Mouse (Mus musculus) CH12F3 (cell line): ENCODE measurements at regions not wholly inside any gene's neighbourhood (a gene's known extent, or its start where the extent isn't known, plus 50 kb on each side); places are given as distances from the start of the nearest gene placed in this dataset.

Source experiments
- in situ Hi-C: fragments of 300-500 bp; cut with MboI; formaldehyde crosslinking; loops from 2 replicates; pipeline ENCODE4 v1.14.3; 2020; ENCODE audit warnings: low sequenced_read_pairs

GRCm38 (mm10) chr13:70903831-70904230 lies 62.2 kb upstream of the Adamts16 start:
- in situ Hi-C loops, result no loop called here

DNA sequence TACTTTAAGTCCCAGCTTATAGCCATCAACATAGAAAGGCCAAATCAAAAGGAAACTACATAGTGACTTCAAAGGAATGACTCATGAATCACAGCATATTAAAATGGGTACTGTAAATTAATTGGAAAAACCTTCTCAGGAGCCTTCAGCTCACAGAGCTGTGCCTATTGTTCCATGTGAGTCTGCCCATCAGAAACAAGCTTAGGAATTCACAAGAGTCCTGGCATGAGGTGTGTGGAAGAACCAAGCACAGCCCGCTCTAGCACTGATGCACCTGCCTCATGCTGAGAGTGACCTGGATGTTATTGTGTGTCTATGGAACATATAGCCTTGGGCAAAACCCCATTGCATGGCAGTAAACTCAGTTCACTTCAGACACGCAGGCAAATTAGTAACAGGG lies 61.5 kb upstream of the Adamts16 start:
- in situ Hi-C loops, result no loop called here

DNA sequence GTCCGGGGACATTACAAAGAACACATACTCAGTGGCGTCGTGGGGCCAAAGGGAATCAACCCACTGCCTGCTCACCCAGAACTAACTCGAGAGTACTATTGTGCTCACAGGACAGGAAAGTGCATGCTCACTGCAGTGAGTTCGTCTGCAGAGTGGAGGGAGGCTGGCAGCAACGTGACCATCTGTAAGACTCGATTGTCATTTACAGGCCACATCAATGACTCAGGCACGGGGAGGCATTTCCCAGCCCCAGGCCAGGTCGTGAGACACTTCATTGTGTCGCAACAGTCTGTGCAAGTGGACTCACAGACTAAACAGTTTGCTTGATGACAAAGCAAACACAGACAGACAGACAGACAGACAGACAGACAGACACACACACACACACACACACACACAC lies 61.1 kb upstream of the Adamts16 start:
- in situ Hi-C loops, result no loop called here

DNA sequence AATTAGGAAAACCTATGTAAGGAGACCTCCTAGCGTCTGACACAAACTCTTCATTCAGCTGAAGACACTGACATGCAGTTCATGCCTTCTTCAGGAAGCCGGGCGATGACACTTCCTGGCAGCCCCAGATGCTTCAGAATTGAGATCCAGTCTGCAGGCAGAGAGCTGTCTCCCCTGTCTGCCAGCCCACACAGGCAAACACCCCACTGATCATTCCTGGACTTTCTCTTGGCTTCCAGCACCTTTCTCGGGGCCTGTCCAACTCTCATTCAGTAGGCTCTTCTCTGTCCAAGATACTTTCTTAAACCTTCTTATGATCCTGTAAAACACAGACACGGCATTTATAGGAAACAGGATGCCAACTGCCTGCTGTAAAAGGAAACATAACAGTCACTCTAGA lies 50.0 kb upstream of the Adamts16 start:
- in situ Hi-C loops, result no loop called here
